Mouse (Mus musculus) central nervous system, embryonic 18 days (tissue): ENCODE measurements around the gene Sik3. TPM values are rescaled to one million over a fixed set of nuclear protein-coding genes. Genes with fewer than 3 reads are reported as not detected.

ENCODE experiments used
- polyA plus RNA-seq: library from polyadenylated mRNA; depleted of rRNA; stranded (reverse); fragments of >200 nt; gene quantifications from 2 replicates; pipeline ENCODE4 v1.2.3, GENCODE M21; 2012; rRNA removed

The Sik3 gene
- 13.9 and 15.5 TPM in 2 replicates for polyA plus RNA-seq

GRCm38 (mm10) chr9:46012091-46013008 is at the start of gene Sik3, which contains the start of gene Pafah1b2:
Gene Sik3, plus strand, starts transcription at chr9:46012820.
Gene Pafah1b2, minus strand, starts transcription at chr9:46012690.

GRCm38 (mm10) chr9:46228491-46228890 is 215.9 kb downstream of the Sik3 start, which contains the start of gene Apoa1:
Gene Apoa1, plus strand, starts transcription at chr9:46228580.

GRCm38 (mm10) chr9:46235596-46235648 is 222.8 kb downstream of the Sik3 start, which contains the start of gene Apoc3:
Gene Apoc3, minus strand, starts transcription at chr9:46235636.

GRCm38 (mm10) chr9:46240526-46241153 is 228.0 kb downstream of the Sik3 start, which contains the start of gene Apoa4:
Gene Apoa4, plus strand, starts transcription at chr9:46240696.

GRCm38 (mm10) chr9:46268343-46268873 is 255.8 kb downstream of the Sik3 start, which contains the start of gene Apoa5:
Gene Apoa5, plus strand, starts transcription at chr9:46268633.

GRCm38 (mm10) chr9:46272677-46273454 is 260.2 kb downstream of the Sik3 start, which contains the start of gene Zpr1:
Gene Zpr1, plus strand, starts transcription at chr9:46273064.

Other genes with a start within 250 kb of the Sik3 start
- 18.2 and 20.6 TPM in 2 replicates for gene Cep164, start 184.1 kb upstream of the Sik3 start, polyA plus RNA-seq
- 41.2 and 42.7 TPM in 2 replicates for gene Bace1, start 174.2 kb upstream of the Sik3 start, polyA plus RNA-seq
- 36.3 and 38.8 TPM in 2 replicates for gene Pcsk7, start 106.3 kb upstream of the Sik3 start, polyA plus RNA-seq
- gene Rnf214, start 105.9 kb upstream of the Sik3 start, polyA plus RNA-seq: 51.3 and 52.4 TPM in 2 replicates
- 8.0 and 9.2 TPM in 2 replicates for gene Tagln, start 76.8 kb upstream of the Sik3 start, polyA plus RNA-seq
- 79.1 and 108 TPM in 2 replicates for gene Sidt2, start 57.6 kb upstream of the Sik3 start, polyA plus RNA-seq
- 137 and 138 TPM in 2 replicates for gene Pafah1b2, start 130 bp upstream of the Sik3 start, polyA plus RNA-seq
- 3.0 and 3.3 TPM in 2 replicates for gene Apoa1, start 215.8 kb downstream of the Sik3 start, polyA plus RNA-seq
- not detected in 2 replicates for gene Apoc3, start 222.8 kb downstream of the Sik3 start, polyA plus RNA-seq
- gene Apoa4, start 227.9 kb downstream of the Sik3 start, polyA plus RNA-seq: 0.03 and 0.05 TPM in 2 replicates